Mouse (Mus musculus): Measurements from ENCODE around the gene Krt90. TPM values are rescaled to one million over a fixed set of nuclear protein-coding genes. Genes with fewer than 3 reads are reported as not detected.
"Not testable (repeated sequence)": the region's sequence is repeated elsewhere in the genome, so short reads cannot be mapped to it uniquely, and the experiment has no call there.

The Krt90 gene
- polyA plus RNA-seq (2017; shearing (Covaris generic)) = not detected

- no peak for ATAC-seq
These were observed at the start of gene Krt90 for GRCm38 (mm10) chr15:101562850-101563249. Krt90 (minus strand) TSS chr15:101562950.

GRCm38 (mm10) chr15:101599123-101599522 lies 36.4 kb upstream of the Krt90 start:
- no peak for ATAC-seq

GRCm38 (mm10) chr15:101588216-101588615 lies 25.5 kb upstream of the Krt90 start:
- no peak for ATAC-seq

- no peak for ATAC-seq
These were observed 21.7 kb upstream of the Krt90 start for GRCm38 (mm10) chr15:101584456-101584855.

- no peak for ATAC-seq
These were observed 20.6 kb upstream of the Krt90 start for GRCm38 (mm10) chr15:101583211-101583965.

- ATAC-seq = no peak
These were observed 19.0 kb upstream of the Krt90 start for GRCm38 (mm10) chr15:101581701-101582100.

- no peak for ATAC-seq
These were observed 12.8 kb upstream of the Krt90 start for GRCm38 (mm10) chr15:101575506-101575905.

- ATAC-seq = no peak
These were observed 11.1 kb upstream of the Krt90 start, which contains the start of gene Krt75 for GRCm38 (mm10) chr15:101573796-101574345. Krt75 (minus strand) TSS chr15:101573904.

GRCm38 (mm10) chr15:101567780-101568179 lies 5.0 kb upstream of the Krt90 start:
- no peak for ATAC-seq

- ATAC-seq = no peak
These were observed 4.6 kb downstream of the Krt90 start for GRCm38 (mm10) chr15:101558034-101558646.

GRCm38 (mm10) chr15:101553169-101553568 lies 9.6 kb downstream of the Krt90 start:
- ATAC-seq = no peak

GRCm38 (mm10) chr15:101552188-101552587 lies 10.6 kb downstream of the Krt90 start:
- no peak for ATAC-seq

- ATAC-seq = no peak
These were observed 12.2 kb downstream of the Krt90 start, which contains the start of gene Krt82 for GRCm38 (mm10) chr15:101550567-101550966. Krt82 (minus strand) TSS chr15:101550667.

GRCm38 (mm10) chr15:101544478-101544877 lies 18.3 kb downstream of the Krt90 start:
- no peak for ATAC-seq

- ATAC-seq = no peak
These were observed 20.2 kb downstream of the Krt90 start for GRCm38 (mm10) chr15:101542543-101542942.

GRCm38 (mm10) chr15:101538580-101538900 lies 24.2 kb downstream of the Krt90 start:
- ATAC-seq = no peak

GRCm38 (mm10) chr15:101537864-101538579 lies 24.7 kb downstream of the Krt90 start:
- ATAC-seq = no peak

GRCm38 (mm10) chr15:101536054-101536850 lies 26.5 kb downstream of the Krt90 start:
- no peak for ATAC-seq

GRCm38 (mm10) chr15:101532720-101533119 lies 30.0 kb downstream of the Krt90 start, which contains the start of gene Krt84:
Krt84 (minus strand) TSS chr15:101532820.
- no peak for ATAC-seq

GRCm38 (mm10) chr15:101522556-101523232 lies 40.1 kb downstream of the Krt90 start:
- no peak for ATAC-seq

- no peak for ATAC-seq
These were observed 43.0 kb downstream of the Krt90 start for GRCm38 (mm10) chr15:101519792-101520191.

- ATAC-seq = not testable (repeated sequence)
These were observed 45.6 kb downstream of the Krt90 start, which contains the start of gene Gm49425 for GRCm38 (mm10) chr15:101517161-101517560. Gm49425 (minus strand) TSS chr15:101517261.
